Mouse (Mus musculus) embryonic facial prominence, embryonic 12.5 days (tissue): Measurements from ENCODE around the gene Rnf115. TPM values are rescaled to one million over a fixed set of nuclear protein-coding genes. Genes with fewer than 3 reads are reported as not detected.

Source experiments
- ATAC-seq: fragments of 200-750 bp; cut with Nextera tagmentation; 2 replicates; pipeline ENCODE4 v1.8.0; 2017; ENCODE audit not compliant: insufficient number of reproducible peaks, insufficient read depth, low FRiP score, low TSS enrichment
- H3K27ac ChIP-seq: fragments of 300-500 bp; sonication (generic); 2 replicates; pipeline ENCODE4 v1.5.1; 2016; ENCODE audit warnings: mild to moderate bottlenecking
- H3K27me3 ChIP-seq: fragments of 300-500 bp; sonication (generic); 2 replicates; pipeline ENCODE4 v1.6.1; 2016; ENCODE audit warnings: mild to moderate bottlenecking, moderate library complexity
- H3K36me3 ChIP-seq: fragments of 300-500 bp; sonication (generic); 2 replicates; pipeline ENCODE4 v1.6.1; 2016; ENCODE audit warnings: mild to moderate bottlenecking
- H3K4me1 ChIP-seq: fragments of 300-500 bp; sonication (generic); 2 replicates; pipeline ENCODE4 v1.6.1; 2016
- H3K4me2 ChIP-seq: fragments of 300-500 bp; sonication (generic); replicated peaks from 2 replicates; pipeline ENCODE4 v1.6.1; 2016; ENCODE audit warnings: mild to moderate bottlenecking, moderate library complexity
- H3K4me3 ChIP-seq: fragments of 300-500 bp; sonication (generic); 2 replicates; pipeline ENCODE4 v1.5.1; 2016; ENCODE audit warnings: mild to moderate bottlenecking
- H3K9ac ChIP-seq: fragments of 300-500 bp; sonication (generic); 2 replicates; pipeline ENCODE4 v1.6.1; 2016; ENCODE audit warnings: mild to moderate bottlenecking, moderate library complexity
- H3K9me3 ChIP-seq: fragments of 300-500 bp; sonication (generic); 2 replicates; pipeline ENCODE4 v1.6.1; 2016; ENCODE audit warnings: mild to moderate bottlenecking, moderate library complexity
- WGBS: fragments of 180-500 bp; shearing (Covaris S2); methylation state at CpG from one replicate; pipeline ENCODE4 v1.1.7; 2016; 5-methylcytosine and 5-hydroxymethylcytosine counted together
- polyA plus RNA-seq: library from polyadenylated mRNA; unstranded; fragments of >200 nt; fragmentation: Nextera tagmentation; extraction: Ambion mirVana; gene quantifications from 2 replicates; pipeline ENCODE4 v1.2.1, GENCODE M21; 2016

The Rnf115 gene
- polyA plus RNA-seq, 1 experiment from 2014 or later = 70.3 TPM

DNA sequence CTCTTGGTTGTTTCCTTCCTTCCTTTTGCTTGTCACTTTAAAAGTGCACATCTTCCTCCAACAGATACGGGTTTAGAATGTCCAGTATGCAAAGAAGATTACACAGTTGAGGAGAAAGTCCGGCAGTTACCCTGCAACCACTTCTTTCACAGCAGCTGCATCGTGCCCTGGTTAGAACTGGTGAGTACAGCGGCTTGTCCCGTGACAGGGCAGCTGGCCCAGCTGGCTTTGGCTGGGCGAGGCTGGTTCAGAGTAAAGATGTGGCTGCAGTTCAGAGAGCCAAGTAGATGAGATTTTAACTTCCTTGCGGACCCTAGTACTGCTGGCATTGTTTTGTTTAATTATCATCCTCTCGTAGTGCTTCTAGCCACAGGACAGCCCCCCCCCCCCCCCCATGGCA lies 61.0 kb downstream of the Rnf115 start:
- H3K4me2 ChIP-seq = no peak overlapping the region
- H3K27ac ChIP-seq = no peak overlapping the region
- no peaks in the 10 kb centered on the region for H3K9me3 ChIP-seq
- ATAC-seq = no peak
- WGBS = 83% methylated on average over 8 of the region's 8 CpGs
- H3K4me1 ChIP-seq = no peaks in the 10 kb centered on the region
- H3K4me3 ChIP-seq = no peak overlapping the region
- no peaks in the 10 kb centered on the region for H3K27me3 ChIP-seq
- H3K9ac ChIP-seq = no peak overlapping the region
- H3K36me3 ChIP-seq = peaks cover 57% of the 10 kb centered on the region

DNA sequence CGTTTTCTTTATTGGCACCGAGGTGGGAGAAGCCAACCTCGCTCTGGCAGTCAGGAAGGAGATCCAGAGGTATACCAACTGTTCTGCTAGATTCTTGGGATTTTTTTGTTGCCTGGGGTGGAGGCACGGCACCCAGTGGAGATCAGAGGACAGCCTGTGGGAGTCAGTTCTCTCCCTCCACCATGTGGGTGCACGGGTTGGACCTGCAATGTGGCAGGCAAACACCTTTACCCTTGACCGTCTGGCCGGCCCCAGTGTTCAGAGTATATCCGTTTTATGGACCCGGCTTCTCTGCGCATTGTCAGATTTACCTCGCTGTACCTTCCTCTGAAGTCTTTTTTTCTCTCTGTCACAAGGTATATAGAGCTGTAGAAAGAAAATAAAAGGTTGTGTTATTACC lies 72.8 kb downstream of the Rnf115 start:
- no peak overlapping the region for H3K9ac ChIP-seq
- H3K9me3 ChIP-seq = no peaks in the 10 kb centered on the region
- ATAC-seq = no peak
- H3K4me1 ChIP-seq = no peaks in the 10 kb centered on the region
- no peaks in the 10 kb centered on the region for H3K27me3 ChIP-seq
- no peak overlapping the region for H3K4me3 ChIP-seq
- H3K27ac ChIP-seq = no peak overlapping the region
- peaks cover 5% of the 10 kb centered on the region; the same call in 1 of the 2 replicates for H3K36me3 ChIP-seq
- 83% methylated on average over 11 of the region's 11 CpGs for WGBS
- H3K4me2 ChIP-seq = no peak overlapping the region

DNA sequence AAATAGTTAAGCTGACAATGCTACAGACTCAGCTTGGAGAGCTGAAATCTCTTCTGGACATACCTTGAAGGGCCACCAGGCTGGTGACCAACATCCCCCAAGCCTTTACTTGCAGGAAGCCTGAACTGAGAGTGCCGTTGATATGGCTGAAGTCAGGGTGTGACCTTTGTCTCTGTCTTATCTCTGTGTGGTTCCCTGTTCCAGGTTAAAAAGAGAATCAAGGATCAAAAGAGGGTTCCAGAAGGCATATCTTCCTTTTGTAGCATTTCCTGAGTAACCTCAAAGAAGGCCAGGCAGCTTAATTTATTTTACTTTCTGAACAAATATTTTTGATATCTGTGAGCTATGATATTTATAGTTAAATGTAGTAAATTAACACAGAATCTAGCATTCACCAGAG lies 74.8 kb downstream of the Rnf115 start:
- H3K36me3 ChIP-seq = no peaks in the 10 kb centered on the region
- no peaks in the 10 kb centered on the region for H3K4me1 ChIP-seq
- no peak for ATAC-seq
- no peaks in the 10 kb centered on the region for H3K9me3 ChIP-seq
- H3K4me3 ChIP-seq = no peak overlapping the region
- no peak overlapping the region for H3K4me2 ChIP-seq
- no peaks in the 10 kb centered on the region for H3K27me3 ChIP-seq
- H3K27ac ChIP-seq = no peak overlapping the region
- H3K9ac ChIP-seq = no peak overlapping the region
- WGBS = 82% methylated on average over 1 of the region's 1 CpGs

DNA sequence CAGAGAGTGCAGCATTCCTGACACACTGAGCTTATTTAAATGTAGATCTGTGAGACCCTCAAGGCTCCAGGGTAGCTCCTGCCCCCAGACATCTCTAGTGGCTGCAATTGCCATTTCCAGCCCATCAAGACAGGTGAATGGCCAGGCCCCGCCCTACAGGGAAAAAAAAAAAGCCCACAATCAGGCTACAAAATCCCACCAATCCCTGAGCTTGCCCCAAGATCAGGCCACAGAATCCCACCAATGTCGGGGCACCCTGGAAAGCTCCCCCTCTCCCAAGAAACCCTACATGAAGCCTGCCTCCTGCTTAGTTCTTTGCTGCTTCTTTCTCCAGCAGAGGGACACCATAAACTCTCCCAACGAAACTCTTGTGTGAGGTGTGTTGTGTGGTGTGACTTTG lies 80.7 kb downstream of the Rnf115 start:
- Histone ChIP-seq H3K27me3 (no peaks in the 10 kb centered on the region), H3K4me3 (no peak overlapping the region), H3K9ac (no peak overlapping the region), H3K4me2 (no peak overlapping the region), H3K9me3 (no peaks in the 10 kb centered on the region), H3K27ac (no peak overlapping the region), H3K36me3 (no peaks in the 10 kb centered on the region), H3K4me1 (peaks cover 6% of the 10 kb centered on the region)
- no peak for ATAC-seq
- 74% methylated on average over 3 of the region's 3 CpGs for WGBS

DNA sequence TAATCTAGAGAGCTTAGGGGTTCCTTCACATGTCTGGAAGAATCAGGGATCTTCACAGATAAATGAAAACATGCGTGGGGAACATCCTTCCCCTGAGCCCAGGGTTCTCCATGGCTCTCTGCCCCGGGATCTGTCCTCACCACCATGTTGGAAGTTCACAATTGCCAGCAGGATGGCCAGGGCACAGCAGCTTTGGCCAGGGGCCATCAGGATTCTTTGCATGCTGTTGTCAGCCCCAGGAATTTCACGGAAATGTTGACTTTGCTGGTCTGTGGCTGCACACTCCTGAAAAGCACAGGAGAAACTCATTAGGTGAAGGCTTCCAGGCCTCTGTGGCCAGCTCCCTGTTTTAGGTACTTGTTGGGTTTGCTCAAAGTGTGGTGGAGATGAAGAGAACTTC lies 81.2 kb downstream of the Rnf115 start:
- Histone ChIP-seq H3K4me1 (peaks cover 6% of the 10 kb centered on the region), H3K9ac (no peak overlapping the region), H3K27me3 (no peaks in the 10 kb centered on the region), H3K4me2 (no peak overlapping the region), H3K27ac (no peak overlapping the region), H3K4me3 (no peak overlapping the region), H3K36me3 (no peaks in the 10 kb centered on the region), H3K9me3 (no peaks in the 10 kb centered on the region)
- no peak for ATAC-seq
- 73% methylated on average over 3 of the region's 3 CpGs for WGBS

DNA sequence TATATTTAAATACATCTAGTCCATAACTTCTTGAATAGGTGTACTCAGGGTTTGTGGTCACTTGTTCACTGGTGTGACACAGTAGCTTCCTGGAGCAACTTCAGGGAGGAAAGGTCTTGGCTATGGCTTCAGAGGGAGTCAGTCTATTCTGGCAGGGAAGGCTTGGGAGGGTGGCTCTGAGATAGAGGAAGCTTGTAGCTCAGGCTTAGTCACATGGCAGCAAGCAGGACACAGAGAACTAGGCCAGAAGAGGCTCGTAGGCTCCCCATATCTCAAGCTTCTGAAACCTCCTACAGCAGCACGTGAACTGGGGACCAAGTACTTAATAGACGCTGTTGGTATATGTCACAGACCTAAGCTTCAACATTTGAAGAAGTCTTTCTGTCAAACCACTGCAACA lies 83.8 kb downstream of the Rnf115 start:
- Histone ChIP-seq H3K27me3 (no peaks in the 10 kb centered on the region), H3K4me1 (peaks cover 13% of the 10 kb centered on the region), H3K4me3 (no peak overlapping the region), H3K9ac (no peak overlapping the region), H3K27ac (no peak overlapping the region), H3K9me3 (no peaks in the 10 kb centered on the region), H3K36me3 (no peaks in the 10 kb centered on the region), H3K4me2 (no peak overlapping the region)
- WGBS = 86% methylated on average over 3 of the region's 3 CpGs
- no peak for ATAC-seq

DNA sequence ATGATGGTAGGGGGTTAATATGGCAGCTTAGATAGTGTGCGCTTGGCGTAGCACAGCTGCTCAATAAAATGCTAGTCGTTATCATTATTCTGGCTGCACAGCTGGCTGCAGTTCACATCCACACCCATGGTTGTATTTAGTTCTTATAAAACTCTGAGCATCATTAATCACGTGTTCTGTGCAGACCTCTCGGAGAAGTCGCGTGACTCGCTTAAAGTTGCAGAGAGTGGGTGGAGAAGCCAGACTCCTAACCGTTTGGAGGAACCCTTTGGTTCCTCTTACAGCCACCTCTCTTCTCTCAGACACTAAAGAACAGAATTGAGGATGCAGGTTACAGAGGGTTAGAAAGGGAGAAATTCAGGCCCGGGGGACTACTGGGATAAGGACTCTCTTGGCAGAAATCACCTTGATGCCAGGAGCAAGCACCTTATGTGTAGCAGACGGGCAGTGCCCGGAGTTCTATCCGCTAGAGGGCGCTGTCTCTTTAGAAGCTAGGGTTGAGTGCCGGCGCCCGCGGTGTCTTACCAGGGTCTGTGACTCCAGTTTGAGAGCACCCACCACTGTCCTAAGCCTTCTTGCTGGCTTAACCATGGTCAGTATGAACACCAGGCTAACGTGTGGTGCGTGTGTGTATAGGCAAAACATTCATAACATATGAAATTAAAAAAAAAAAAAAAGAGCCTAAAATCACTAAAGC lies 85.1 kb downstream of the Rnf115 start:
- no peak overlapping the region for H3K4me3 ChIP-seq
- H3K27ac ChIP-seq = no peak overlapping the region
- 45% methylated on average over 20 of the region's 20 CpGs for WGBS
- no peaks in the 10 kb centered on the region for H3K9me3 ChIP-seq
- H3K9ac ChIP-seq = no peak overlapping the region
- H3K36me3 ChIP-seq = no peaks in the 10 kb centered on the region
- H3K4me2 ChIP-seq = no peak overlapping the region
- no peak for ATAC-seq
- no peaks in the 10 kb centered on the region for H3K27me3 ChIP-seq
- H3K4me1 ChIP-seq = peaks cover 13% of the 10 kb centered on the region

DNA sequence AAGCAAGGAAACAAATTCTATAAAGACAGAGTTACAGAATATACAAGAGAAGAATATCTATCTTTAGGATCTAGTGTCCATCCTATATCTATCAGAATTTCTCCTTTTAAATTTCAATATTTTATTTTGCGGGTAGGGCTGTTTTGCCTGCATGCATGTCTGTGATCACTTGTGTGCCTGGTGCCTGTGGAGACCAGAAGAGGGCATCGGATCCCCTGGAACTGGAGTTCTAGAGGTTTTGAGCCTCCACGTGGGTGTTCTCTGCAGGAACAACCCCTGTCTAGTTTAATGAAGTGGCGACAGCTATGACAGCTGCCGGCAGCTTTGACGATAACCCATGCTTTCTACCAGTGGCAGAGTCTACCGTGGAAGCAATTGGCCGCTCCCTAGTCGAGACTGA lies 85.6 kb downstream of the Rnf115 start:
- Histone ChIP-seq H3K27ac (no peak overlapping the region), H3K4me1 (peaks cover 13% of the 10 kb centered on the region), H3K27me3 (no peaks in the 10 kb centered on the region), H3K9ac (no peak overlapping the region), H3K4me2 (peak overlapping the region; percentile 20; the same call in 1 of the 2 replicates), H3K4me3 (no peak overlapping the region), H3K36me3 (no peaks in the 10 kb centered on the region), H3K9me3 (no peaks in the 10 kb centered on the region)
- no peak for ATAC-seq
- WGBS = 26% methylated on average over 9 of the region's 9 CpGs

DNA sequence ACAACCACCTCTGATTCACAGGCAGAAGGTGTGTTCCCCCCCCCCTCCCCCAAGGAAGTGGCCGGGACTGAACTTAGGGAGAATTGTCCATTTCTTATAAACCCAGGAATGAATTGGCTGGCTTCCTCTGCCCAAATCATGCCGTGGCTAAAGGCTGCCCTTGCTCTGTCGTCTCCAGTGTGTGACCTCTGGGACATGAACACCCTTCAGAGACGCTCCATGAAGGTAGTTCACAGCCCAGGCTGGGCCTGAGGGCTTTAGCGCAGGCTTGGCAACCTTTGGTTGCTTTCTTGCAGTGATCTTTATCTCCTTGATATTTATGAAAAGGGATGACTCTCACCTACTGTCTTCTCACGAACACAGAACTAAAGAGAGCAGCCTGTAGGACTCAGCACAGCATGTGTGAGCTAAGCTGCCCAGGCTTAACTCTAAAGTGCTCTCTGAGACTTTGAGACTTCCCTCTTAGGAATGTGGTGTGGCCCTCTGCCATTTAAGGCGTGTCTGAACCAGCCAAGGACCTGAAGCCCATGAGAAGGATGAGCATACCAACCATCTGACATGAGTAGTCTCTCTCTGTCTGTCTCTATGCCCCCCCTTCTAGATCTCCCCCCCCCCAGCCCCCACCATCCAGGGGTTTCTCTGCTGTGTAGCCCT lies 86.3 kb downstream of the Rnf115 start:
- ATAC-seq = no peak
- H3K4me1 ChIP-seq = peaks cover 13% of the 10 kb centered on the region
- no peak overlapping the region for H3K27ac ChIP-seq
- H3K4me3 ChIP-seq = no peak overlapping the region
- no peak overlapping the region for H3K9ac ChIP-seq
- no peak overlapping the region for H3K4me2 ChIP-seq
- WGBS = 58% methylated on average over 7 of the region's 7 CpGs
- no peaks in the 10 kb centered on the region for H3K36me3 ChIP-seq
- no peaks in the 10 kb centered on the region for H3K27me3 ChIP-seq
- no peaks in the 10 kb centered on the region for H3K9me3 ChIP-seq

DNA sequence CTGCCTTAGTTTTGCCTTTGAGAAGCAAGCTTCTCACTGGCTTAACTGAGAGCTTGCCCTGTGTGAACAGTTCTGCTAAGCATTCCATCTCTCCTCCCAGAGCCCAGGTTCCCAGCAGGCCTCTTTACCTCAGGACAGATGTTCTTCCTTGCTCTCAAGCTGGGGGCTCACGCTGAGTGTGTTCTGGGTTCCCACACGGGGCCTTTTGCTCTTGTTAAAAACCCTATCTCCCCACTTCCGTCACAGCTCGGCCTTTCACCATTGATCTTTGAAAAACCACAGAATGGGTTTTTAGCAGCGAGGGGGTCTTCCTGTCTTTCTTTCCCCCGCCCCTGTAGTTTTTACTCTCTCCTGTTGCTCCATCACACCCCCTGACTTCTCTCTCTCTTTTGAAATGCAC lies 86.9 kb downstream of the Rnf115 start:
- H3K4me1 ChIP-seq = peaks cover 13% of the 10 kb centered on the region
- 46% methylated on average over 6 of the region's 6 CpGs for WGBS
- no peaks in the 10 kb centered on the region for H3K9me3 ChIP-seq
- H3K36me3 ChIP-seq = no peaks in the 10 kb centered on the region
- H3K4me2 ChIP-seq = no peak overlapping the region
- no peak for ATAC-seq
- no peak overlapping the region for H3K9ac ChIP-seq
- no peak overlapping the region for H3K4me3 ChIP-seq
- no peaks in the 10 kb centered on the region for H3K27me3 ChIP-seq
- H3K27ac ChIP-seq = no peak overlapping the region

DNA sequence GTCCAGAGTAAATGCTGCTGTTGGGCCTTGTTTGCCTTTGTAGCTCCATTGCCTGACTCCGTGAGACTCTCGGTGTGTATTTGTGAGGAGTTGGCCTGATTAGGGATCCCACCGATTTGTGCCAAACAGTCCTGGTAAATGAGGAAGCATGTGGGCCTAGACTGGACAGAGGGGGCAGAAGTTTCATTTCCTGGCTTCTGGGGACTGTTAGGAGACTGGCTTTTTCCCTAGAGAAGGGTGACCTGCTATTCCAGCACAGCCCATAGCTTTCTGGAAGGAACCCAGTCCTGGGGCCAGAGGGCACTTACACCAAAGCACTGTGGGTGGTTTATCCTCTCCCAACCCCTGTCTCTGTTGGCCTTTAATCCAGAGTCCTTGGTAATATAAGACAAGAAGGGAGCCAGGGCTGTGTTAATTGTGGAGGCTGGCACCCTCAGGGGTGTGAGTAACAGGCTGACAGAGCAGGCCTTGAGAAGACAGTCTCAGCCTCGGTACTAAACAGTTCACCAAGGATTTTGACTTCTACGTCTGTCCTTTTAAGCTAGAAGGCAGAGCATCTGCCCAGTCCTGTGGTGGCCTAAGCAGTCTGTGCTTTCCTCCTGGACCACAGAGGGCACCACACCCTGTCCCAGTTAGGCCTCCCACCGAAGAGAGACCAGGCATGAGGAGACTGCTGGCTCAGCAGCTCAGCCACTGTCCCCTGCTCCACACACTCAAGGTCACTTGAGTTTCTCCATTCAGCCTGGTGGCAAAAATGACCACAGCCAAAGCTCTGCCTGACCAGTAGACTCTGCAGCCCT lies 92.9 kb downstream of the Rnf115 start:
- H3K4me3 ChIP-seq = no peak overlapping the region
- no peak for ATAC-seq
- H3K4me2 ChIP-seq = no peak overlapping the region
- no peaks in the 10 kb centered on the region for H3K27me3 ChIP-seq
- H3K9ac ChIP-seq = no peak overlapping the region
- no peaks in the 10 kb centered on the region for H3K9me3 ChIP-seq
- H3K27ac ChIP-seq = no peak overlapping the region
- no peaks in the 10 kb centered on the region for H3K36me3 ChIP-seq
- WGBS = 79% methylated on average over 6 of the region's 6 CpGs
- H3K4me1 ChIP-seq = no peaks in the 10 kb centered on the region

DNA sequence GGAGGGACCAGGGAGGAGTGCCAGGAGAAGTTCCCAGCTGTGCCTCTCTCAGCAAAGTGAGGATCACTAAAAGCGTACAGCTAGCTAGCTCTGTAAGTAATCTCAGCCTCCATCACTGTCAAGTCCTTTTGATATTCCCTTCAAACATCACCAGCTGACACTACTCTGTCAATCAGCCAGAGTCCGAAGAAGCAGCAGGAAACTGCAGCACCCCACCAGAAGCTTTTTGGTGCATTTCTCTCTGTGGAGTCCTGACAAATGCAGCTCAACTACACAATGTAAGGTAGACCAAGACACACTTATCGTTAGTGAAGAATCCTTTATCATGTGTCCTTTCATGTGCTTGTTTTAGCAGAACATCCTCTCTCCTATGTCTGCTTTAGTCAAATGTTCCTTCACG lies 94.1 kb downstream of the Rnf115 start:
- H3K4me2 ChIP-seq = no peak overlapping the region
- H3K9me3 ChIP-seq = no peaks in the 10 kb centered on the region
- no peak overlapping the region for H3K27ac ChIP-seq
- no peak overlapping the region for H3K9ac ChIP-seq
- no peaks in the 10 kb centered on the region for H3K27me3 ChIP-seq
- no peaks in the 10 kb centered on the region for H3K36me3 ChIP-seq
- no peak overlapping the region for H3K4me3 ChIP-seq
- WGBS = 83% methylated on average over 4 of the region's 4 CpGs
- ATAC-seq = no peak
- H3K4me1 ChIP-seq = no peaks in the 10 kb centered on the region
